Mouse (Mus musculus) myocyte (in vitro differentiated cells): ENCODE measurements around the gene Nars2.

Experiments
- CEBPB ChIP-seq: IDR thresholded peaks from 2 replicates; pipeline ENCODE4 v1.6.1; 2011; ENCODE audit warnings: mild to moderate bottlenecking, moderate library complexity; ENCODE audit not compliant: poor library complexity, insufficient read depth, severe bottlenecking
- E2F4 ChIP-seq: IDR thresholded peaks from one replicate; pipeline ENCODE4 v1.6.1; 2011; ENCODE audit warnings: mild to moderate bottlenecking, control low read depth, moderate library complexity; ENCODE audit not compliant: insufficient read depth
- MAX ChIP-seq: IDR thresholded peaks from one replicate; pipeline ENCODE4 v1.6.1; 2011; ENCODE audit warnings: low read depth, mild to moderate bottlenecking, control low read depth
- MYOD1 ChIP-seq, 3 experiments: IDR thresholded peaks; one replicate each; pipeline ENCODE4 v1.6.1; 2011; ENCODE audit warnings: control low read depth in 2 of 3, low read depth in 2 of 3, mild to moderate bottlenecking in 2 of 3, moderate library complexity in 1 of 3; ENCODE audit not compliant: insufficient read length in 2 of 3, control insufficient read depth in 1 of 3
- MYOG ChIP-seq, 3 experiments: IDR thresholded peaks; one replicate each; pipeline ENCODE4 v1.6.1; 2011; ENCODE audit warnings: control low read depth in 2 of 3, low read depth in 2 of 3, mild to moderate bottlenecking in 2 of 3; ENCODE audit not compliant: insufficient read length in 2 of 3, control insufficient read depth in 1 of 3, insufficient read depth in 1 of 3
- POLR2A ChIP-seq: IDR thresholded peaks from one replicate; pipeline ENCODE4 v1.6.1; 2011; ENCODE audit warnings: low read depth, mild to moderate bottlenecking, control low read depth, moderate library complexity; ENCODE audit not compliant: insufficient read length
- POLR2AphosphoS2 ChIP-seq: IDR thresholded peaks from one replicate; pipeline ENCODE4 v1.6.1; 2011; ENCODE audit warnings: low read depth, control low read depth; ENCODE audit not compliant: insufficient read length
- TCF12 ChIP-seq: IDR thresholded peaks from one replicate; pipeline ENCODE4 v1.6.1; 2011; ENCODE audit warnings: mild to moderate bottlenecking, control low read depth; ENCODE audit not compliant: poor library complexity, insufficient read depth, severe bottlenecking
- USF1 ChIP-seq: IDR thresholded peaks from one replicate; pipeline ENCODE4 v1.6.1; 2011; ENCODE audit warnings: low read depth, mild to moderate bottlenecking, control low read depth, moderate library complexity

GRCm38 (mm10) chr7:97084181-97084580 lies 132.9 kb downstream of the Nars2 start:
- no peak for TF ChIP-seq POLR2A
- TF ChIP-seq POLR2AphosphoS2 = no peak
- TF ChIP-seq E2F4 = no peak
- TF ChIP-seq USF1 = no peak
- TF ChIP-seq MYOG (IDR thresholded peaks at IDR 0.05; ENCODE audit: control insufficient read depth in 1 of 3, insufficient read depth in 1 of 3, insufficient read length in 2 of 3, low read depth in 2 of 3) = no peak
- TF ChIP-seq MYOD1 (IDR thresholded peaks at IDR 0.05; ENCODE audit: control insufficient read depth in 1 of 3, insufficient read length in 2 of 3, low read depth in 2 of 3) = no peak
- no peak for TF ChIP-seq MAX
- TF ChIP-seq TCF12 = no peak
- TF ChIP-seq CEBPB = no peak
